Mouse (Mus musculus) embryonic facial prominence, embryonic 11.5 days (tissue): ENCODE results near the gene Atg16l2. TPM values are rescaled to one million over a fixed set of nuclear protein-coding genes. Genes with fewer than 3 reads are reported as not detected.

Experiments used
- ATAC-seq: fragments of 200-750 bp; cut with Nextera tagmentation; replicated peaks from 2 replicates; pipeline ENCODE4 v1.8.0; 2017; ENCODE audit warnings: low read depth; ENCODE audit not compliant: insufficient number of reproducible peaks, low FRiP score, low TSS enrichment
- DNase-seq: peaks from one replicate; pipeline ENCODE4 v3.0.0-alpha.2; 2015; ENCODE audit warnings: low spot score
- H3K27ac ChIP-seq: fragments of 300-500 bp; sonication (generic); replicated peaks from 2 replicates; pipeline ENCODE4 v1.5.1; 2014; ENCODE audit warnings: mild to moderate bottlenecking, low read depth, low read length, control low read depth
- H3K27me3 ChIP-seq: fragments of 300-500 bp; sonication (generic); 2 replicates; pipeline ENCODE4 v1.6.1; 2014; ENCODE audit warnings: mild to moderate bottlenecking, low read length, moderate library complexity, mixed read lengths; ENCODE audit not compliant: control insufficient read depth, insufficient read depth
- H3K36me3 ChIP-seq: fragments of 300-500 bp; sonication (generic); replicated peaks from 2 replicates; pipeline ENCODE4 v1.6.1; 2014; ENCODE audit warnings: low read depth, mild to moderate bottlenecking, low read length, moderate library complexity, mixed read lengths; ENCODE audit not compliant: control insufficient read depth, insufficient read depth
- H3K4me1 ChIP-seq: fragments of 300-500 bp; sonication (generic); 2 replicates; pipeline ENCODE4 v1.6.1; 2014; ENCODE audit warnings: low read length, mixed read lengths; ENCODE audit not compliant: control insufficient read depth, insufficient read depth
- H3K4me2 ChIP-seq: fragments of 300-500 bp; sonication (generic); 2 replicates; pipeline ENCODE4 v1.6.1; 2014; ENCODE audit warnings: low read depth, mild to moderate bottlenecking, control low read depth, low read length, moderate library complexity
- H3K4me3 ChIP-seq: fragments of 300-500 bp; sonication (generic); 2 replicates; pipeline ENCODE4 v1.5.1; 2014; ENCODE audit warnings: low read depth, low read length, control low read depth
- H3K9ac ChIP-seq: fragments of 300-500 bp; sonication (generic); replicated peaks from 2 replicates; pipeline ENCODE4 v1.6.1; 2014; ENCODE audit warnings: mild to moderate bottlenecking, control low read depth, low read length
- H3K9me3 ChIP-seq: fragments of 300-500 bp; sonication (generic); replicated peaks from 2 replicates; pipeline ENCODE4 v1.6.1; 2016; ENCODE audit warnings: mild to moderate bottlenecking, low read length, inconsistent platforms, mixed read lengths; ENCODE audit not compliant: control insufficient read depth
- WGBS: fragments of 180-500 bp; shearing (Covaris S2); extraction: QIAGEN DNeasy Blood & Tissue Kit; methylation state at CpG from one replicate; pipeline ENCODE4 v1.1.7; 2014; 5-methylcytosine and 5-hydroxymethylcytosine counted together
- polyA plus RNA-seq: library from polyadenylated mRNA; unstranded; fragments of >200 nt; fragmentation: Nextera tagmentation; extraction: Ambion mirVana; gene quantifications from 2 replicates; pipeline ENCODE4 v1.2.1, GENCODE M21; 2014

Gene Atg16l2
- polyA plus RNA-seq, 1 experiment from 2014 or later = 7.3 TPM

- Histone ChIP-seq H3K4me3 (no peak overlapping the region), H3K4me1 (no peaks in the 10 kb centered on the region), H3K9me3 (no peaks in the 10 kb centered on the region), H3K9ac (no peak overlapping the region), H3K27me3 (no peaks in the 10 kb centered on the region), H3K27ac (no peak overlapping the region), H3K36me3 (no peaks in the 10 kb centered on the region), H3K4me2 (no peak overlapping the region)
- DNase-seq = no peak
- ATAC-seq = no peak
- WGBS = 89% methylated on average over 2 of the region's 2 CpGs
Observed at GRCm38 (mm10) chr7:101327786-101328185, 25.7 kb upstream of the Atg16l2 start.

GRCm38 (mm10) chr7:101327263-101327662, 25.2 kb upstream of the Atg16l2 start:
- no peak for DNase-seq
- Histone ChIP-seq H3K4me2 (no peak overlapping the region), H3K27ac (no peak overlapping the region), H3K36me3 (no peaks in the 10 kb centered on the region), H3K9me3 (no peaks in the 10 kb centered on the region), H3K9ac (no peak overlapping the region), H3K4me1 (no peaks in the 10 kb centered on the region), H3K4me3 (no peak overlapping the region), H3K27me3 (no peaks in the 10 kb centered on the region)
- WGBS = 59% methylated on average over 5 of the region's 5 CpGs
- no peak for ATAC-seq

DNA sequence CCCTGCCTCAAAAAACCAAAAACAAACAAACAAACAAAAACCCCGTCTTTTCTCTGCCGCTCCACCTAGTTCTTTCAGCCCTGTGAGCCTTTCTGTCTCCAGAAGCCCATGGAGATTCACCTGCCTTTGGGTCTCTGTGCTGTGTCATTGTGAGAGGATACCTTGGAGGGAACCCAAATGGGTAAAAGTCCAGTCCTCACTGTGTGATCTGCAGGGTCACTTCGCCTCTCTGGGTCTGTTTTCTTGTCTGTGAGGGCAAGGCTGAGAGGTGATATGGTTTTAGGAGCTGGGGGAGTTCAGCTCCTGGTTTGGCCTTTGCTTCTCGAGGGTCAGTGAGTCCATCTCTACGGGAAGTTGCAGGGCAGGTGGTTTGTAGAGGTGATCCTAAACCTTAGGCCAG, 24.0 kb upstream of the Atg16l2 start:
- ATAC-seq (no peak), DNase-seq (no peak)
- H3K9me3 ChIP-seq = no peaks in the 10 kb centered on the region
- no peak overlapping the region for H3K4me3 ChIP-seq
- 88% methylated on average over 5 of the region's 5 CpGs for WGBS
- no peak overlapping the region for H3K4me2 ChIP-seq
- peaks cover 4% of the 10 kb centered on the region; the same call in 1 of the 2 replicates for H3K27me3 ChIP-seq
- no peaks in the 10 kb centered on the region; the same call in 1 of the 2 replicates for H3K4me1 ChIP-seq
- no peak overlapping the region for H3K27ac ChIP-seq
- no peak overlapping the region for H3K9ac ChIP-seq
- H3K36me3 ChIP-seq = no peaks in the 10 kb centered on the region

GRCm38 (mm10) chr7:101324142-101324962, 22.3 kb upstream of the Atg16l2 start:
- Histone ChIP-seq H3K36me3 (no peaks in the 10 kb centered on the region), H3K4me3 (no peak overlapping the region), H3K27me3 (peaks cover 6% of the 10 kb centered on the region), H3K9me3 (no peaks in the 10 kb centered on the region), H3K27ac (no peak overlapping the region), H3K4me1 (no peaks in the 10 kb centered on the region; the same call in 1 of the 2 replicates), H3K9ac (no peak overlapping the region), H3K4me2 (no peak overlapping the region)
- no peak for DNase-seq
- WGBS = 63% methylated on average over 6 of the region's 6 CpGs
- ATAC-seq = no peak

GRCm38 (mm10) chr7:101323141-101323594, 21.1 kb upstream of the Atg16l2 start:
- no peak overlapping the region for H3K9ac ChIP-seq
- no peak overlapping the region for H3K27ac ChIP-seq
- H3K4me1 ChIP-seq = no peaks in the 10 kb centered on the region; the same call in 1 of the 2 replicates
- WGBS = 74% methylated on average over 4 of the region's 4 CpGs
- H3K4me3 ChIP-seq = no peak overlapping the region
- DNase-seq (no peak), ATAC-seq (no peak)
- H3K27me3 ChIP-seq = peaks cover 6% of the 10 kb centered on the region
- no peaks in the 10 kb centered on the region for H3K9me3 ChIP-seq
- H3K4me2 ChIP-seq = no peak overlapping the region
- H3K36me3 ChIP-seq = no peaks in the 10 kb centered on the region

DNA sequence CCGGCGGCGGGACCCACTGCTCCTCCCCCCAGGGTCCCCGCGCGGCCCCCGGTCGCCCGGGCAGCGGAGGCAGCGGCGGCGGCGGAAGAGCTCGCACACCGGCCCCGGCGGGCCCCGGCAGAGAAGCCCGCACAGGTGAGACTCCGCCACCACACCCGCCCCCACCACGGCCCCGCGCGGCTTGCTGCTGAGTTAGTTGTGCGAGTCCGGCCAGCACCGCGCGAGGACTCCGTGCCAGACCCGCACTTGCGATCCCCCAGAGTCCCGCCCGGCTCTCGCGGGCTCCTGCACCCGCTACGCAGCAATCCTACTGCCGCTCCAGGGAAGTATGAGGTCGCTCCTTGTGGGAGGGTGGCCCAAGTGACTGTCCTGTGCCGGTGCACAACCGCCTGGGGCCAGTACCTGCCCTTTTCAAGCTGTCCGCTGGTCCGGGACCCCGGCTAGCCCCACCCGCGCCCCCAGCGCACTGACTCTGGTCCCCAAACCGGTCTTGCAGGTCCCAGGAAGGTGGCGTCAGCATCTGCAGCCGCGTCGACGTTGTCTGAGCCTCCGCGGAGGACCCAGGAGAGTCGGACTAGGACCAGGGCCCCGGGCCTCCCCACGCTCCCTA, 19.3 kb upstream of the Atg16l2 start:
- ATAC-seq (peak; percentile 64), DNase-seq (peak; percentile 59)
- Histone ChIP-seq H3K9me3 (no peaks in the 10 kb centered on the region), H3K4me3 (peak overlapping the region; percentile 83), H3K27me3 (peaks cover 6% of the 10 kb centered on the region), H3K4me1 (no peaks in the 10 kb centered on the region; the same call in 1 of the 2 replicates), H3K36me3 (no peaks in the 10 kb centered on the region), H3K4me2 (peak overlapping the region; percentile 98), H3K9ac (peak overlapping the region; percentile 71), H3K27ac (no peak overlapping the region; the same call in 1 of the 2 replicates)
- WGBS = 1% methylated on average over 41 of the region's 61 CpGs

- H3K27ac ChIP-seq = no peak overlapping the region; the same call in 1 of the 2 replicates
- H3K9me3 ChIP-seq = no peaks in the 10 kb centered on the region
- H3K27me3 ChIP-seq = peaks cover 6% of the 10 kb centered on the region
- peak overlapping the region; percentile 98 for H3K4me2 ChIP-seq
- ATAC-seq (peak; percentile 63), DNase-seq (peak; percentile 75)
- H3K4me3 ChIP-seq = peak overlapping the region; percentile 83
- H3K4me1 ChIP-seq = no peaks in the 10 kb centered on the region; the same call in 1 of the 2 replicates
- 5% methylated on average over 30 of the region's 37 CpGs for WGBS
- H3K36me3 ChIP-seq = no peaks in the 10 kb centered on the region
- peak overlapping the region; percentile 71 for H3K9ac ChIP-seq
Observed at GRCm38 (mm10) chr7:101320399-101321217, 18.6 kb upstream of the Atg16l2 start.
